Mouse (Mus musculus) thymus, postnatal 0 days (tissue): ENCODE results near the gene Lmx1a. TPM values are rescaled to one million over a fixed set of nuclear protein-coding genes. Genes with fewer than 3 reads are reported as not detected.

ENCODE experiments used
- DNase-seq: peaks from one replicate; pipeline ENCODE4 v3.0.0-alpha.2; 2015; ENCODE audit warnings: low spot score
- polyA plus RNA-seq: library from polyadenylated mRNA; unstranded; fragments of >200 nt; fragmentation: Nextera tagmentation; extraction: Ambion mirVana; gene quantifications from 2 replicates; pipeline ENCODE4 v1.2.1, GENCODE M21; 2015

Gene Lmx1a
- polyA plus RNA-seq, 1 experiment from 2014 or later: 0.08 TPM

DNA sequence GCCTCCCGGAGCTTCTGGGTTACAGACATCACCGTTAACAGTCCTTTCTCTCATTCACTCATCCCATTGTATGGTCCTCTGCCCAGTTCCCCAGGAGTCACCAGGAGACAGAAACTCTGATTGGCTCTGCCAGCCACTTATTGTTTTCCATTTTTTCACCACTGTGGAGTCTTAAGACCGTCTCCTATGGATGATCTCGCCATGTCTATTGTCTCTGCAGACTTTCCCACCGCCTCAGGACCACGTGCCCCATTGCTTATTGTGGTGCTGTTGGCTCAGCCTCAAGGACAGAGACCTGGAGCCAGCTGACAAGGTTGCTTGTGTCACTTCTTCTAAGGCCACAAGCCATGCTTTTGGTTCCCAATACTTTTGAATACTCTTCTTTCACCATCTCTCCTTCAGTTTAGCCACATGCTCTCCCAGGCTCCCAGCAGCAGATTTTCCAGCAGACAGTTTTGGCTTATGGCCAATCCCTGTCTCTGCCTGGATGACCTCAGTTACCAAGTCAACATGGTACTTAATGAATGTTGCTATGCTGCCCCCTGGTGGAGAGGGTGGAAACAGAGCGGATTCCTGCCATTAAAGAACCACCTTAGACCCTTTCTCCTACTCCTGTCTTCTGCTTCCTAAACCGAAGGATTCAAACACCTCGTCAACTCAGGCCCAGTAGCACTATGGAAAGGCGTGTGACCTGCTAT, 92.9 kb downstream of the Lmx1a start:
- DNase-seq: peak; percentile 29

DNA sequence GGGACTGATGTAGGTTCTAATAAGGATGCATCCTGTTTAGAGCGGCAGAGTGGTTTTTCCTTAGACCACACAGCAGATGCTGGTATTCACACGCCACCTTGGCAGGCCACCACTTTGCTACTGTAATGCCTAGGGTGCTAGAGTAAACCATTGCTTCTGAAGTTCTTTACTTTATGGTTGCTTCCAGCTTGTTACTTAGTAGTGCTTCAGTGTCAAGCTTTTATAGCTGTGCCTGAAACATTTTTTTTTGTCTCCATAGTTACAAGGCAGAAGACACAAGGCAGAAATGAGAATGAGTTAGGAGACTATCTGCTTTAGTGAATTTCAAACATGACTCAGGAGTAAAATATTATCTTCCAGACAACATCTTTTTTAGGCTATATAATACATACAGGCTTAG, 95.0 kb downstream of the Lmx1a start:
- no peak for DNase-seq

- no peak for DNase-seq
These were observed 99.8 kb downstream of the Lmx1a start for GRCm38 (mm10) chr1:167788684-167789413.

DNA sequence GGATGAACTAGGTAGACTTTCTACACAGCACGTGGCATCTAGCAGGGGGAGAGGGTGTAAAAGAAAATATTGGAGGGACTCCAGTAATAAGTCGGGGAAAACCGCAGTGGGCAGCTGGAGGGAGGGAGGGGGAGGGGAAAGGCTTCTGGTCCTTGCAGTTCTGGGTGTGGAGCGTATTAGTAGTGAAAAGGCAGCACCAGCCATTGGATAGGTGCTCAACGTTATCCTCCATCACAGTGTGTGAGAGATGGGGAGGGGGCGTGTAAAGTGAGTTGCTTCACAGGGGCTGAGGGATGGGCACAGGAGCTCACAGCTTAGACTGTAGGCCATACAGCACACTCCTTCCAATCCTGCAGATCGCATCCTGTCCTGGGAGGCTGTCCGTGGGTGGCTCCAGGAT, 100.4 kb downstream of the Lmx1a start:
- no peak for DNase-seq

- no peak for DNase-seq
These were observed 101.7 kb downstream of the Lmx1a start for GRCm38 (mm10) chr1:167790688-167791087.

GRCm38 (mm10) chr1:167791221-167791620, 102.2 kb downstream of the Lmx1a start:
- no peak for DNase-seq

GRCm38 (mm10) chr1:167801923-167802322, 112.9 kb downstream of the Lmx1a start:
- no peak for DNase-seq

- no peak for DNase-seq
These were observed 113.7 kb downstream of the Lmx1a start for GRCm38 (mm10) chr1:167802510-167803271.

DNA sequence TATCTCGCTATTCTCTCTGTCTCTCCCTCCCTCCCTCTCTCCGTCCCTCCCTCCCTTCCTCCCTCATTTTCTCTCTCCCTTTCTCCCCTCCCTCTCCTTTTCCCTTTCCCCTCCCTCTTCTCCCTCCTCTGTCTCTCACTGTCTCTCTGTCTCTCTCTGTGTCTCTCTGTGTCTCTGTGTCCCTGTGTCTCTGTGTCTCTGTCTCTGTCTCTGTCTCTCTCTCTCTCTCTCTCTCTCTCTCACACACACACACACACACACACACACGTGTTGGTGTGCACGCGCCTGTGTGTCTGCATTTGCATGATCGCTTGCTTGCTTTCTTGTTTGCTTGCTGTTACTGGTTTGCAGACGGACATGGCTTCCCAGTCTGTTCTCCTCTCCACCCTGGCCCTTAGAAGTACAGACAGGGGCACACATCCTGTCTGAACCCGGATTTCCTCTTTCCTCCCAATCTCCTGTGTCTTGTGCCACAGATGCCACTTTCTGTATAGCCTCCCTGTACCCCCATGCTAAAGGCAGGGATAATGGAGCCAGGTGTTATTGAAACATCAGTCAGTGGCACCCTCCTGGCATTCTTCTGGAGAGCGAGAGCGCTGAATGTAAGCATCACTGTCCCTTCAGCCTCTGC, 114.4 kb downstream of the Lmx1a start:
- DNase-seq: no peak

DNA sequence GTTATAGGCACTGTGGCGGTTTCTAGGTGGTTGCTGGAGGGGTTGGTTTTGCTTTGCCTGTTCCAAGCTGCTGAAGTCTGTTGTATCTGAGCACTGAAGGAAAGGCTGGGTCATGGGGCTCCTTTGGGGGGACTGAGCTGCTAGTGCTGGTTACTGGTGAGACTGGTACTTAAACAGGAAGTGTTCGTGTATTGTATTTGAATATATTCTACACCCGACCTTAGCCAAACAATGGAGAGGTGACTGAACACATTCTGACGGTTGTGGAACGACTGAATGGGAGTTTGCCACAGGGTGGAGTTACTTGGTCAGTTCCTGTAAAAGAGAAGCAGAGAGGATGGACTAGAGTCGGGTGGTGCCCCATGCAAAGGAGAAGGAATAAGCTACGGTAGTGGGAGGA, 115.8 kb downstream of the Lmx1a start:
- DNase-seq: no peak

DNA sequence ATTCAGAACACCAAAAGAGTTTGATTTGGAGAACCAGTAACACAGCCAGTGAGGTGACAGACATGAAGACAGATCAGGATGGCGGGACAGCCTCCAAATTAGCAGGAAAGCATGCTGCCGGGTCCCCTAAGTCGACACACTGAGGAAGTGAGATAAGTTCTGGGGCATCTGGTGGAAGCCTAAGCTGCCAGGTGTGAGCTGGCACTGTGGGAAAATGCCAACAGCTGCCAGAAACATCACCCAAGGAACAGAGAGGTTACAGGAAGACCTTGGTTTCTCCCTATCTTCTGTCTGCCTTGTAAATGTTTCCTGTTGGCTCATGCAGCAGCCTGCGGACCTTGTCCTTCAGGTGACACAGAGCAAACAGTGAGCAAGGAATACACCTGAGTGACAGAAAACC, 122.1 kb downstream of the Lmx1a start:
- DNase-seq: no peak

- DNase-seq: no peak
These were observed 126.1 kb downstream of the Lmx1a start for GRCm38 (mm10) chr1:167815166-167815565.

DNA sequence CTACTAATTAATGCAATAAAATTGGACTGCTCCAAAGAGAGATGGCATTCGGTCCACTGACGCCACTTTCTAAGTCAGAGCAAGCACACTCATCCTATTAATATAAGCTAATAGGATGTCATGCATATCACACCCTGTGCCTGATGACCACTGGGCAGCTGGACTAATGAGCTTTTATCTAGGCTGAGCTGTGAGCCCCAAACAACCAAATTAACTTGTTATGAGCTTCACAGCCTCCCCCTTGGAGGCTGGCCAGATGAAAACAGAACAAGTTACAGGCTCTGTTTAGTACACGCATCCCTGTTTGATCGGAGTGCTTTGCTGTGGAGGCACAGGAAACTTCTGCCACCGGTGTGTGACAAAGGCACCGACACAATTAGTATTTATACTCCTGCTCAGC, 128.0 kb downstream of the Lmx1a start:
- DNase-seq: no peak

GRCm38 (mm10) chr1:167817616-167818015, 128.6 kb downstream of the Lmx1a start:
- no peak for DNase-seq

DNA sequence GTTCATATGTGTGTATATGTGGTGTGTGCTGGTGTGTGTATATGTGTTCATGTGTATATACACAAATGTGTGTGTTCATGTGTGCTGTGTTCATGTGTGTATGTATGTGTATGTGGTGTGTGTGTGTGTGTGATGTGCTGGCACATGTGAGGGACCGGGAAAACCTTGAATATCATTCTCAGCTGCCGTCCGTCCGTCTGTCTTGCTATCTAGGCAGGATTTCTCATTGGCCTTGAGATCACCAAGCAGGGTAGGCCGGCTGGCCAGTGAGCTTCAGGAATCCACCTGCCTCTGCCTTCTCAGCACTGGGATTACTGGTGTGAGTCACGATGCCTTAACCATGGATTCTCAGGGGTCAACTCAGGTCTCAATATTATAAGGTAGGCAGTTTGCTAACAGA, 131.0 kb downstream of the Lmx1a start:
- no peak for DNase-seq

GRCm38 (mm10) chr1:167821125-167821524, 132.1 kb downstream of the Lmx1a start:
- no peak for DNase-seq

DNA sequence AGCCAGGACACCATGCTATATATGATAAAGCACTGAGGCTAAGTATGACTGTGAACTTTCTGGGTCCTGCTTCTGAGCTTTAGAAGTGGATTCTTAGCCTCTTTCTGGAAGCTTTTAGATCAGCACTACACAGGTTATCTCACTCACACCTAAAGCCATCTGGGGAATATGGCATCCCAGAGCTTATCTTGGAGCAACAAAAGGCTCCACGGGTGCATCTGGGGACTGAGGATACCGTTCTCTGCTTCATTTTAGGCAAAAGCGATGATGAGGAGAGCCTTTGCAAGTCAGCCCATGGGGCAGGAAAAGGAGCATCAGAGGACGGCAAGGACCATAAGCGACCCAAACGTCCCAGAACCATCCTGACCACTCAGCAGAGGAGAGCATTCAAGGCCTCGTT, 141.3 kb downstream of the Lmx1a start:
- DNase-seq: no peak

DNA sequence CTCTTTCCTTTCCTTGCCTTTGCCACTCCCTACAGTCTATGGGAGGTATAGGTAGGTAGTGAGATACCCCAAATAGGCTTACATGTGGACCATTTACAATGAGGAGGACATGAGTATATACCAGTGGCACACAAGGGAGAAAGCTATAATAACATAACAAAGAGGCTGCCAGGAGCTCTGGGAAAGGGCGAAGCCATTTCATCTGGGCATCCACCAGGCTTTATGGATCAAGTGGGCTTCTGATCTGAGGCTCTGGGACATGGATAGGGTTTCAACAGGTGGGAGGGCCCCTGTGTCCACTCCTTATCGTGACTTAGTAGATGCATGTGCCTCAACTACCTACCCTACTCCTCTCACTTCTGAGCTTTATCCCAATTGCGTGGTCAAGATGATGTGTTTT, 142.6 kb downstream of the Lmx1a start:
- no peak for DNase-seq

DNA sequence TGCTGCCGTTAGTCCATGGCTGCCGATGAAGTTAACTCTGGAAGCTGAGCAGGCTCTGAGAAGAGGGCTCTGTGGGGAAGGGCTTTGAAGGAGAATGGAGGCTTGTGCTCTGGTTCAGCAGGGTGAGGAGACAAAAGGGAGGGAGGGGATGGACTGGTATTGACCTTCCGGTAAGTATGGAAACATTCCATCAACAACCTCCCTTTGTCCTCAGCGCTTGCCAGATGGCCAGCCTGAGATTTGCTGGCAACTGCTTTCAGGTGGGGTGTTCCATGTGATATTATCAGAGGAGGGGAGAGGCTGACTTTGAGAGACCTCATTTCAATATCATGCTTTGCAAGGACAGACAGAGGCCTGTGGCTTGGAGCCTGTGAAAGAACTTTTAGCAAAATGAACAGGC, 165.8 kb downstream of the Lmx1a start:
- DNase-seq: no peak

GRCm38 (mm10) chr1:167872028-167872427, 183.0 kb downstream of the Lmx1a start:
- DNase-seq: no peak

DNA sequence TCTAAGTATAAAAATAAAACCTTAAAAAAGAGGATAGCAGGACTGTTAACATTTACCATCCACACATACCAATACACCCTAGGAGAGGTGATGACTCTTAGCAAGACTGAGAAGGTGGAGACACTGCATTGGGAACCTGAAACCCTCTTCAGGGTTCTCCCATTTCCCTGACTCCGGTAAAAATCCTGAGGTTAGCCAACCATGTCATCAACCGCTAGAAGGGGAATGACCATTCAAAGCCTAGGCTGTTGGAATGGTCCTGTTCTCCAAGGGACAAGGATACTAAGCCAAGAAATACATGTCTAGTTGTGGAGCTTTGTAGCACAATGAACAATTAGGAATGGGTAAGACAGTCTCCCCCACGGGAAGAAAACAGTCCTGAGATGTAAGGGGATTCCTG, 185.1 kb downstream of the Lmx1a start:
- no peak for DNase-seq

- DNase-seq: no peak
These were observed 188.9 kb downstream of the Lmx1a start for GRCm38 (mm10) chr1:167877931-167878330.
